Mouse (Mus musculus): ENCODE measurements around the gene Trim24.

Trim24 gene

DNA sequence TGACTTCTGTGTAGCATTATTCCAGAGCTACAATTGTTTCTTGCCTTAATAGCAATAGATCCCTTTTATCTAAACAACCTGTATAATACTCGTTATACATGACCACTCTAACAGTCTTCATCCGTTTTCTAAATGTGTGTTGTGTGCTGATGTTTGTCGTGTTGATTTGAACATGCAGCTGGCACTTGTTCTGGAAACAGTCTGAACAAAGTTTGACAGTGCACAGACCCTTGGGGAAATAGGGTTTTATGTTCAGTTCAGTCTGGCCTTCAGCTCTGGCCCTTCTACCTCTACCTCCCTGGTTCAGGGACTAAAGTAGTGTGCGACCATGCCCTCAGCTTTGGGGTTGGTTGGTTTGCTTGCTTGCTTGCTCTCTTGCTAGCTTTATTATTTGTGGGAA, 96.8 kb downstream of the Trim24 start:
- in situ Hi-C loops (cut with MboI; ENCODE audit: low pct_unique_long_range_greater_than_20kb in 1 of 2, low sequenced_read_pairs in 2 of 2, unreplicated experiment in 1 of 2) = no loop called here

- in situ Hi-C loops (cut with MboI; ENCODE audit: low pct_unique_long_range_greater_than_20kb in 1 of 2, low sequenced_read_pairs in 2 of 2, unreplicated experiment in 1 of 2) = no loop called here
Measured at GRCm38 (mm10) chr6:38007459-38007858, 136.8 kb downstream of the Trim24 start.

GRCm38 (mm10) chr6:38012829-38013228, 142.2 kb downstream of the Trim24 start:
- in situ Hi-C loops (cut with MboI; ENCODE audit: low pct_unique_long_range_greater_than_20kb in 1 of 2, low sequenced_read_pairs in 2 of 2, unreplicated experiment in 1 of 2) = no loop called here
